Mouse (Mus musculus): ENCODE measurements around the gene Btbd18. TPM values are rescaled to one million over a fixed set of nuclear protein-coding genes. Genes with fewer than 3 reads are reported as not detected.

Gene Btbd18
- polyA plus RNA-seq, 1 experiment, result not detected

DNA sequence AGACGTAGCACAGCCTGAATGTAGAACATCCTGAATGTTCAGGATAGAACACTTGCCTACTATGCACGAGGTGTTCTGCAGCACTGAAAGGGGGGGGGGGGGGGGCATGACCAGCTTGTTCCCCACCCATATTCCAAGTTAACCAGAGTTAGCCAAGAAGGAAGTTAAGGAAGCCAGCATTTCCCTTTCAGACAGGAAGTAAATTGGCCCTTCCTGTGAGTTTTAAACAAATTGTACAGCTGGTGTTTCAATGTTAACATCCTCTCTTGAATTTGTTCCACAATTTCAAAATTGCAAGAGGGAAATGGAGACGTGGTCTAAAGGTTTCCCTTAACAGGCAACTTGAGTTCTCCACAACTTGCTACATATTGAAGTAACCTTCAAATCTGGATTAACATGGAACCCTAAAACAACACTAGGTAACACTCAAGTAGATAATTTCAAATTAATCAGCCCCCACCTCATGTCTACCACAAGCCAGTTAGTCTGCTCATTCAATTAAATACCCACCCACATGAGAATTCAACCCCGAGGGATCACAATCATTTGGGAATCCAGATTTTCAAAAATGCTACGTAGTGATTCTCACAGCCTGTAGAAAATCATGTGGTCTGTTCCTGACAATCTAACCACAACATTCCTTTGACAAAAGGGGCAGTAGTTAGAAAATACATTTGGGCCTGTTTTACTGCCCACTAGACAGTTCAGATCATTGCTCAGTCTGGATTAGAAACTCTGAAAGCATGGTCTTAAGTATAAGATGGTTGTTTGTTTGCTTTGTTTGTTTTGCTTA is 20.3 kb upstream of the Btbd18 start:
- TF ChIP-seq POLR2A (IDR thresholded peaks at IDR 0.05; ENCODE audit: extremely low read depth, insufficient read depth, low read length) (no peak), CTCF (IDR thresholded peaks at IDR 0.05; ENCODE audit: extremely low read depth, insufficient read depth, low read length) (no peak)
- no peak overlapping the region for H3K4me3 ChIP-seq (ENCODE audit: insufficient read depth, low read length)
- H3K4me1 ChIP-seq (ENCODE audit: control insufficient read depth, insufficient read depth, low read length), result peaks cover 7% of the 10 kb centered on the region
- no peak overlapping the region for H3K27ac ChIP-seq (ENCODE audit: insufficient read depth, low read length)

GRCm38 (mm10) chr2:84640833-84641232 is 18.0 kb upstream of the Btbd18 start:
- Histone ChIP-seq H3K4me3 (ENCODE audit: insufficient read depth, low read length) (no peak overlapping the region), H3K27ac (ENCODE audit: insufficient read depth, low read length) (no peak overlapping the region), H3K4me1 (ENCODE audit: control insufficient read depth, insufficient read depth, low read length) (peaks cover 7% of the 10 kb centered on the region)
- no peak for TF ChIP-seq CTCF (IDR thresholded peaks at IDR 0.05; ENCODE audit: extremely low read depth, insufficient read depth, low read length)

DNA sequence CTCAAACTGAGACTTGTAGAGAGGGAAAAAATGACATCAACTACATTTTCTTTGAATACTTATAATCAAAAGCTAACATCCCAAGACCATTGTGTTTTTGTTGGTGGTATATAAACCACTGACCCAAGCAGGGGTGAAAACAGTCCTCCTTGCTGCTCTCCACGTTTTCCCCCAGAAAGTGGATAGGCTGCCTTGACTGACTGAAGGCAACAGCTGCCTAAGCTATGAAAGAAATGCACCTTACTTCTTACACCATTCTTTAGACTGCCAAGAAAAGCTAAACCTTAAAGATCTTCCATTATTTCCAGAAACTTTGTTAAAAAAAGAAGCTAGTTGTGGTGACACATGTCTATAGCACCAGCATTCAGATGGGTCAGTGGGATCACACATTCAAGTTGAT is 12.7 kb upstream of the Btbd18 start:
- no peak for TF ChIP-seq CTCF (IDR thresholded peaks at IDR 0.05; ENCODE audit: extremely low read depth, insufficient read depth, low read length)
- no peak for TF ChIP-seq POLR2A (IDR thresholded peaks at IDR 0.05; ENCODE audit: extremely low read depth, insufficient read depth, low read length)
- Histone ChIP-seq H3K4me3 (ENCODE audit: insufficient read depth, low read length) (no peak overlapping the region), H3K27ac (ENCODE audit: insufficient read depth, low read length) (no peak overlapping the region), H3K4me1 (ENCODE audit: control insufficient read depth, insufficient read depth, low read length) (0 out of 2 replicates have a peak, but pooled peaks cover 1% of the 10 kb centered on the region)

DNA sequence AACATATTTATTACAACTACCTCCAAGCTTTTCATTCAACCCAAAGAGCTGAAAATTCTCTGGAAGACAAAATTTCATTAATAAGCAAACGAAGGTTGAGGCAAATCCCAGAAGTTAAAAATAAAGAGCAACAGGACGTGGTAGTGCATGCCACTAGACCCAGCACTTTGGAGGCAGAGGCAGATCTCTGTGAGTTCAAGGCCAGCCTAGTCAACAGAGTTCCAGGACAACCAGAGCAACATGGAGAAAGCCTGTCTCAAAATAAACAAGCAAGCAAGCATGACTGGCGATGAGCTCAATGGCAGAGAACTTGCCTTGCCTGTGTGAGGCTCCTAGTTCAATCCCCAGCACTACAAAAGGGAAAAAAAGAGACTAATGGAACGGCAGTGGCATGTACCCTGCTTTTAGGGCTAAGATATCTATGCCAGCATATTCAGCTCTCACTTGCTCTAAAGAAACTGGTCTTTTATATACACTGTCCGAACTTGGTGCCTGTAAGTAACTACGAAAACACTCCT is 11.8 kb upstream of the Btbd18 start:
- H3K4me1 ChIP-seq (ENCODE audit: control insufficient read depth, insufficient read depth, low read length), result 0 out of 2 replicates have a peak, but pooled peaks cover 1% of the 10 kb centered on the region
- H3K4me3 ChIP-seq (ENCODE audit: insufficient read depth, low read length), result no peak overlapping the region; the same call in 1 of the 2 replicates
- no peak overlapping the region for H3K27ac ChIP-seq (ENCODE audit: insufficient read depth, low read length)
- TF ChIP-seq CTCF (IDR thresholded peaks at IDR 0.05; ENCODE audit: extremely low read depth, insufficient read depth, low read length), result no peak

- no peaks in the 10 kb centered on the region for H3K4me1 ChIP-seq (ENCODE audit: control insufficient read depth, insufficient read depth, low read length)
- no peak overlapping the region for H3K27ac ChIP-seq (ENCODE audit: insufficient read depth, low read length)
- TF ChIP-seq POLR2A (IDR thresholded peaks at IDR 0.05; ENCODE audit: extremely low read depth, insufficient read depth, low read length), result no peak
- TF ChIP-seq CTCF (IDR thresholded peaks at IDR 0.05; ENCODE audit: extremely low read depth, insufficient read depth, low read length), result no peak
Measured at GRCm38 (mm10) chr2:84648369-84648768, 10.5 kb upstream of the Btbd18 start.

GRCm38 (mm10) chr2:84649674-84650073 is 9.2 kb upstream of the Btbd18 start:
- Histone ChIP-seq H3K4me1 (ENCODE audit: control insufficient read depth, insufficient read depth, low read length) (no peaks in the 10 kb centered on the region), H3K27ac (ENCODE audit: insufficient read depth, low read length) (no peak overlapping the region; the same call in 1 of the 2 replicates), H3K4me3 (ENCODE audit: insufficient read depth, low read length) (peak overlapping the region; percentile 96)
- TF ChIP-seq CTCF (IDR thresholded peaks at IDR 0.05; ENCODE audit: extremely low read depth, insufficient read depth, low read length) (no peak), POLR2A (IDR thresholded peaks at IDR 0.05; ENCODE audit: extremely low read depth, insufficient read depth, low read length) (no peak)

More at GRCm38 (mm10) chr2:84648369-84648768, 10.5 kb upstream of the Btbd18 start:
- H3K4me3 ChIP-seq (ENCODE audit: insufficient read depth, low read length), result peak overlapping the region; percentile 96

- Histone ChIP-seq H3K4me3 (ENCODE audit: insufficient read depth, low read length) (peak within 1 kb of the TSS; percentile 96), H3K4me1 (ENCODE audit: control insufficient read depth, insufficient read depth, low read length) (no peaks in the 10 kb centered on the region), H3K27ac (ENCODE audit: insufficient read depth, low read length) (peak within 1 kb of the TSS; percentile 99)
- TF ChIP-seq CTCF (IDR thresholded peaks at IDR 0.05; ENCODE audit: extremely low read depth, insufficient read depth, low read length), result no peak
- peak; percentile 99 for TF ChIP-seq POLR2A (IDR thresholded peaks at IDR 0.05; ENCODE audit: extremely low read depth, insufficient read depth, low read length)
Measured at GRCm38 (mm10) chr2:84650464-84651195, 8.2 kb upstream of the Btbd18 start, which contains the start of gene Ctnnd1. TSS of gene Ctnnd1 (minus strand) at chr2:84650765.

DNA sequence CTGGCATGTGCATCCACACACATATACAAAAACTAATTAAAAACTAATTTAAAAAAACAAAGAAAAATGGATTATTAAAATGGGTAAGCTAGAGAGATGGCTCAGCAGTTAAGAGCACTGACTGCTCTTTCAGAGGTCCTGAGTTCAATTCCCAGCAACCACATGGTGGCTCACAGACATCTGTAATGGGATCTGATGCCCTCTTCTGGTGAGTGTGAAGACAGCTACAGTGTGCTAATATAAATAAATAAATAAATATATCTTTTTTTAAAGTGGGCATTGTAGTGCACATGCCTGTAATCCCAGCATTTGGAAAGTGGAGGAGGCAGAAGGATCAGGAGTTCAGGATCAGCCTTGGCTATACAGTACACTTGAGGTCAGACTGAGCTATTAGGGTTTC is 5.5 kb upstream of the Btbd18 start:
- no peak overlapping the region for H3K4me3 ChIP-seq (ENCODE audit: insufficient read depth, low read length)
- no peak overlapping the region for H3K27ac ChIP-seq (ENCODE audit: insufficient read depth, low read length)
- H3K4me1 ChIP-seq (ENCODE audit: control insufficient read depth, insufficient read depth, low read length), result no peaks in the 10 kb centered on the region
- TF ChIP-seq POLR2A (IDR thresholded peaks at IDR 0.05; ENCODE audit: extremely low read depth, insufficient read depth, low read length), result no peak
- 0 out of 2 replicates have a peak, but pooled peaks have one; percentile 3 for TF ChIP-seq CTCF (IDR thresholded peaks at IDR 0.05; ENCODE audit: extremely low read depth, insufficient read depth, low read length)

- TF ChIP-seq POLR2A (IDR thresholded peaks at IDR 0.05; ENCODE audit: extremely low read depth, insufficient read depth, low read length) (no peak), CTCF (IDR thresholded peaks at IDR 0.05; ENCODE audit: extremely low read depth, insufficient read depth, low read length) (no peak)
- Histone ChIP-seq H3K4me1 (ENCODE audit: control insufficient read depth, insufficient read depth, low read length) (no peaks in the 10 kb centered on the region), H3K27ac (ENCODE audit: insufficient read depth, low read length) (no peak overlapping the region), H3K4me3 (ENCODE audit: insufficient read depth, low read length) (no peak overlapping the region)
Measured at GRCm38 (mm10) chr2:84655864-84656263, 3.0 kb upstream of the Btbd18 start.
